Comparison of ENCODE assay signal across 8 mouse cellular contexts in the genomic region with DNA sequence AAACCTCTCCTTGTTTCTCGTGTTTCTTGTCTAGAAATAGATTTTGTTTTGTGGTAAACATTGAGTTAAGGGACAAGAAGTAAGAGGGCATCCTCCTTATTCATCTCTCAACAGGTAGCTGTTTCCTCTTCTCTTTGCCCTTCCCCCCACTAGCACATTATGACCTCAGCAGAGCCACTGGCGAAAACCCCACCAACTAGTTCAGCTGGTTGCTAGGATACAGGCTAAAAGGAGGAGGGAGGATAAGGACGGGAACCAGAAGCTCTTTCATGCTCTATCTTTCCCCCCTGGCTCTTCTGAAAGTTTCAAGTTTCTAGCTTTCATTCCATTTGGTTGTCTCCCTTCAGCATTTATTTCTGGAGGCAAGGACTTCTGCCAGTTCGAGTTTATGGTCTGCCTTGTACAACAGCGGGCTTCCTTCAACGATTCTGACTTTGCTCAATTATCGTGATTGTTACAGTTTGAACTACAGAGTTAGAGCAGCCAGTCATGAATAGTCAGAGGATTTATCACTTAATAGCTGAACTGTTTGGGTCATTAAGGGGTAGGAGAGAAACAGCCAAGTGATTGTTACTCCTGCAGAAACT.
DNase-seq lines count a peak whose midpoint lies in the region; ATAC-seq and TF ChIP-seq lines count a peak whose summit lies in the region.
"Had no signal": no experiment of that assay in that cellular context is flagged by ENCODE, and none has a peak within 500 bp of the region (broad histone marks: within the 10 kb centered on the region; RNA-seq: fewer than 3 reads in every experiment).

No protein-coding gene starts in this region.

- WGBS in lung, embryonic 15.5 days, result 25% methylated on average over 7 of the region's 7 CpGs
- 33% methylated on average over 7 of the region's 7 CpGs for WGBS in midbrain, postnatal 0 days
- 12% methylated on average over 7 of the region's 7 CpGs for WGBS in cerebellum, adult 2 months
- WGBS in intestine, embryonic 16.5 days, result 22% methylated on average over 7 of the region's 7 CpGs

- H3K4me2 ChIP-seq in lung, embryonic 15.5 days, result no peak overlapping the region
- no peak overlapping the region for H3K4me2 ChIP-seq in midbrain, postnatal 0 days (ENCODE audit: low read depth, low read length, poor library complexity, severe bottlenecking)
- no peak overlapping the region for H3K4me2 ChIP-seq in intestine, embryonic 16.5 days (ENCODE audit: low read depth, low read length)
- H3K4me2 ChIP-seq: heart, embryonic 15.5 days had no signal

- no peaks in the 10 kb centered on the region for H3K27me3 ChIP-seq in lung, embryonic 15.5 days
- no peaks in the 10 kb centered on the region for H3K27me3 ChIP-seq in ES-Bruce4 (ENCODE audit: control insufficient read depth, insufficient read depth, low read length, poor library complexity, severe bottlenecking)
- no peaks in the 10 kb centered on the region; the same call in 1 of the 2 replicates for H3K27me3 ChIP-seq in midbrain, postnatal 0 days (ENCODE audit: insufficient read depth, low read length)
- no peaks in the 10 kb centered on the region for H3K27me3 ChIP-seq in cerebellum, adult 2 months (ENCODE audit: control insufficient read depth, insufficient read depth, low read length)
- peaks cover 3% of the 10 kb centered on the region; the same call in 1 of the 2 replicates for H3K27me3 ChIP-seq in intestine, embryonic 16.5 days (replicated peaks; ENCODE audit: control insufficient read depth, insufficient read depth, low read length)
- H3K27me3 ChIP-seq: heart, embryonic 15.5 days had no signal

- peak overlapping the region; percentile 45 for H3K27ac ChIP-seq in lung, embryonic 15.5 days
- peak overlapping the region; percentile 97 for H3K27ac ChIP-seq in ES-Bruce4 (ENCODE audit: insufficient read depth, low read length)
- H3K27ac ChIP-seq in midbrain, postnatal 0 days (ENCODE audit: low read depth, low read length), result no peak overlapping the region
- H3K27ac ChIP-seq in cerebellum, adult 2 months (ENCODE audit: insufficient read depth, low read length), result no peak overlapping the region
- H3K27ac ChIP-seq in intestine, embryonic 16.5 days (ENCODE audit: low read length), result no peak overlapping the region
- H3K27ac ChIP-seq: heart, embryonic 15.5 days had no signal

- TF ChIP-seq EP300 in ES-Bruce4 (IDR thresholded peaks at IDR 0.05; ENCODE audit: insufficient read depth, low read depth, low read length), result peak; percentile 78

- no peak for TF ChIP-seq POLR2A in ES-Bruce4 (IDR thresholded peaks at IDR 0.05; ENCODE audit: insufficient read depth, low read length)
- no peak for TF ChIP-seq POLR2A in cerebellum, adult 2 months (IDR thresholded peaks at IDR 0.05; ENCODE audit: borderline replicate concordance, insufficient read depth, low read length)

- no peak overlapping the region for H3K4me3 ChIP-seq in lung, embryonic 15.5 days
- H3K4me3 ChIP-seq in ES-Bruce4 (ENCODE audit: low read depth, low read length), result no peak overlapping the region
- no peak overlapping the region for H3K4me3 ChIP-seq in midbrain, postnatal 0 days (ENCODE audit: low read depth, low read length)
- no peak overlapping the region for H3K4me3 ChIP-seq in cerebellum, adult 2 months (replicated peaks; ENCODE audit: insufficient read depth, low read depth, low read length)
- no peak overlapping the region for H3K4me3 ChIP-seq in intestine, embryonic 16.5 days (ENCODE audit: low read length)
- H3K4me3 ChIP-seq: heart, embryonic 15.5 days had no signal

- ATAC-seq in lung, embryonic 15.5 days (ENCODE audit: borderline replicate concordance, extremely low read depth, low FRiP score, low TSS enrichment), result no peak
- no peak for ATAC-seq in midbrain, postnatal 0 days (ENCODE audit: low FRiP score)
- no peak for ATAC-seq in intestine, embryonic 16.5 days

- no peaks in the 10 kb centered on the region for H3K9me3 ChIP-seq in lung, embryonic 15.5 days
- H3K9me3 ChIP-seq in ES-Bruce4 (replicated peaks; ENCODE audit: control insufficient read depth, insufficient read depth, low read length, poor library complexity, severe bottlenecking), result no peaks in the 10 kb centered on the region
- no peaks in the 10 kb centered on the region for H3K9me3 ChIP-seq in midbrain, postnatal 0 days (ENCODE audit: low read length)
- no peaks in the 10 kb centered on the region for H3K9me3 ChIP-seq in intestine, embryonic 16.5 days (ENCODE audit: control insufficient read depth, low read length)
- H3K9me3 ChIP-seq: heart, embryonic 15.5 days had no signal

- DNase-seq in lung, postnatal 10 days, result no peak
- DNase-seq in brain, adult 2 months (ENCODE audit: low read depth, low spot score), result peak; percentile 4
- peak; percentile 41 for DNase-seq in midbrain, postnatal 0 days (ENCODE audit: low spot score)
- no peak for DNase-seq in cerebellum, adult 2 months

- no peaks in the 10 kb centered on the region for H3K4me1 ChIP-seq in lung, embryonic 15.5 days
- peaks cover 2% of the 10 kb centered on the region for H3K4me1 ChIP-seq in ES-Bruce4 (ENCODE audit: control insufficient read depth, insufficient read depth, low read length)
- H3K4me1 ChIP-seq in midbrain, postnatal 0 days (ENCODE audit: insufficient read depth, low read length), result no peaks in the 10 kb centered on the region
- H3K4me1 ChIP-seq in cerebellum, adult 2 months (ENCODE audit: control insufficient read depth, insufficient read depth, low read length), result no peaks in the 10 kb centered on the region
- no peaks in the 10 kb centered on the region; the same call in 1 of the 2 replicates for H3K4me1 ChIP-seq in intestine, embryonic 16.5 days (ENCODE audit: control insufficient read depth, insufficient read depth, low read length)

- no peak for TF ChIP-seq CTCF in ES-Bruce4 (IDR thresholded peaks at IDR 0.05; ENCODE audit: low read depth, low read length)
- no peak for TF ChIP-seq CTCF in midbrain, postnatal 0 days (IDR thresholded peaks at IDR 0.05)
- TF ChIP-seq CTCF in cerebellum, adult 2 months (IDR thresholded peaks at IDR 0.05; ENCODE audit: borderline replicate concordance, insufficient read depth, low read depth, low read length), result no peak

- no peaks in the 10 kb centered on the region for H3K36me3 ChIP-seq in lung, embryonic 15.5 days
- H3K36me3 ChIP-seq in ES-Bruce4 (ENCODE audit: control insufficient read depth, insufficient read depth, low read length, poor library complexity, severe bottlenecking), result no peaks in the 10 kb centered on the region
- no peaks in the 10 kb centered on the region for H3K36me3 ChIP-seq in midbrain, postnatal 0 days (ENCODE audit: insufficient read depth, low read length)
- H3K36me3 ChIP-seq in intestine, embryonic 16.5 days (ENCODE audit: control insufficient read depth, insufficient read depth, low read length), result no peaks in the 10 kb centered on the region
- H3K36me3 ChIP-seq: heart, embryonic 15.5 days had no signal

- no peak overlapping the region for H3K9ac ChIP-seq in lung, embryonic 15.5 days
- H3K9ac ChIP-seq in ES-Bruce4 (ENCODE audit: low read depth, poor library complexity, severe bottlenecking), result no peak overlapping the region
- H3K9ac ChIP-seq in midbrain, postnatal 0 days (replicated peaks; ENCODE audit: low read length, poor library complexity, severe bottlenecking), result no peak overlapping the region
- H3K9ac ChIP-seq in intestine, embryonic 16.5 days (ENCODE audit: low read depth, low read length), result no peak overlapping the region
- H3K9ac ChIP-seq: heart, embryonic 15.5 days had no signal

Comparison
In these comparisons a context has a peak if more than half of its experiments do, and no peak if none do; other contexts are left out.
1. H3K27ac ChIP-seq: peak in lung, embryonic 15.5 days (single experiment) and ES-Bruce4 (single experiment); none in midbrain, postnatal 0 days (single experiment), cerebellum, adult 2 months (single experiment) and intestine, embryonic 16.5 days (single experiment).
2. DNase-seq: peak in brain, adult 2 months (single experiment) and midbrain, postnatal 0 days (single experiment); none in lung, postnatal 10 days (single experiment) and cerebellum, adult 2 months (0 of 2).